Mouse (Mus musculus) c-Kit-positive CD71-positive TER-119-positive erythroid progenitor cells, embryonic 14.5 days (primary cell): ENCODE results near the gene Utp20.

Source experiments
- DNase-seq: peaks from one replicate; pipeline ENCODE4 v3.0.0-alpha.2; 2013; ENCODE audit warnings: low spot score

Utp20 gene

DNA sequence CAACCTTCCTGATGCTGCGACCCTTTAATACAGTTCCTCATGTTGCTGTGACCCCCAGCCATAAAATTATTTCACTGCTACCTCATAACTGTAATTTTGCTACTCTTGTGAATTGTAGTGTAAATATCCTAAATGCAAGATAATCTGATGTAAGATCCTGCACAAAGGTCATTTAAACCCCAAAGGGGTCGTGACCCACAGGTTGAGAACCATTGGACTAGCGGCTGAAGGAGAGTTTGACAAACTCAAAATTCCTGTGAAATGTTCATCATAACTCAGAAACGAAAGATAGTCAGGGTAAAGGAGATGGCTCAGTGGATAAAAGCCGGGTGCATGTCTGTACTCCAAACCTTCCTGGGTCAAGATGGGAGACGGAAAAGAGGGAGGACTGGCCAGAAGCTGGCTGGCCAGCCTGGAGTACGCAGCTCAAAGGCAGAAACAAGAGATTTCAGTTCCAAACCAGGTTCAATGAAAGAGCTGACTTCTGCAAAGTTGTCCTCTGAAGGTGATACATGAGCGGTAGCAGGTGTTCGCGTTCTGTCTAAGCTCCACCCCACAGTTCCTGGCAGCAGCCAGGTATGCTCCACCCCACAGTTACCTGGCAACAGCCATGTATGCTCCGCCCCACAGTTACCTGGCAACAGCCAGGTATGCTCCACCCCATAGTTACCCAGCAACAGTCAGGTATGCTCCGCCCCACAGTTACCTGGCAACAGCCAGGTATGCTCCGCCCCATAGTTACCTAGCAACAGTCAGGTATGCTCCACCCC lies 109.4 kb downstream of the Utp20 start:
- DNase-seq: no peak

- no peak for DNase-seq
These were observed 111.0 kb downstream of the Utp20 start for GRCm38 (mm10) chr10:88715621-88716020.

DNA sequence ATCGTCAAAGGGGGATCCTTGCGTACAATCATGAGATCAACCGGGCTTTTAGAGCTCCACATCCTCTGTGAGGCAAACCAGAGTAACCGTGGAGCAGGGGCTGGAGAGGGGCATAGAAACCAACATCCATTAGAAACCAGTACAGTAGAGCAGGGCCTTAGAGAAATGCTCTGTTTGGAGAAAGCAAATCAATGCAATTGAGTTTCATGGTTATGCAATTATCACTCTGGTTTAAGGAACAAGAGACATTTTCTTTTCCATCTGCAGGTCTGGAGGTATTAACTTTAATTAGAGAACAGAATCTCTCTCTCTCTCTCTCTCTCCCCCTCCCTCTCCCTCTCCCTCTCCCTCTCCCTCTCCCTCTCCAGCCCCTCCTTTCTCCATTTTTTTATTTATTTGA lies 111.9 kb downstream of the Utp20 start:
- DNase-seq: no peak

- no peak for DNase-seq
These were observed 114.2 kb downstream of the Utp20 start for GRCm38 (mm10) chr10:88712359-88712758.

DNA sequence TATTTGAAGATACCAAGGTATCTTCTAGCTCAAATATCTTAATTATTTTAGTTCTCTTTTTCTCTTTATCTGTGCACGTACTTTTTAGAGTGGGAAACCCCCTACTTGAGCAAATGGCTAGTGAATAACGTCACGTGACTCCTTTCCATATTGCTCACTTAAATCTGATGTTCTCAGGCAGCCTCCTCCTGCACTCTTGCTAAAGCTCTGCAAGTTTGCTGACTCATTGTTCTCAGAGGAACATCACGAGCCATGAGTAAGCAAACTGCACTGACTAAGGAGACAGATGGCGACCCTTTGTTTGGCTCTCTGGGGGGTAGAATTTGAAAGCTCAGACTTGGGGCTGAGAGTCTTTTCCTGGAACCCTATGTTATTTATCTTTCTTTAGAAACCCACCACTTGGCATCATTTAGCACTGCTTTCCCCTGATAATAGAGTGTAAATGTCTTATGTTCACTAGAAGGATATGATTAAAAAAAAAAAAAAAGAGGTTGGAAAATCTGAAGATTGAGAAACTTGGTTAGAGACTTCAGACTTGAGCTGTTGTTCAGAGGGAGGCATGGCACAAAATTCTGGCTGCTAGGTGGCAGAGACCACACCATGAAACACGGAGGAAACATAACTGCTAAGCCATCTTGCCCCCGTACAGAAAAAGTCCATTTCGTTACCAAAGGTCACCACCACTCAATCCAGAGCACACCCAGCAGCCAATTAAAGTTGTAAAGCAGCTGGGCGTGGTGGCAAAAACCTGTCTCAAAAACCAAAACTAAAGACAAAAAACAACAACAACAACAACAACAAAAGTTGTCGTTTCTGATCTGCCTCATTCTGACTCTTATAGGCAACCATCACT lies 117.7 kb downstream of the Utp20 start:
- no peak for DNase-seq

GRCm38 (mm10) chr10:88700938-88701337 lies 125.7 kb downstream of the Utp20 start:
- DNase-seq: no peak
